Mouse (Mus musculus): ENCODE measurements around the gene Cisd1. TPM values are rescaled to one million over a fixed set of nuclear protein-coding genes. Genes with fewer than 3 reads are reported as not detected.

Cisd1 gene
- polyA plus RNA-seq, 2 experiments: 29.9 to 78.2 TPM

DNA sequence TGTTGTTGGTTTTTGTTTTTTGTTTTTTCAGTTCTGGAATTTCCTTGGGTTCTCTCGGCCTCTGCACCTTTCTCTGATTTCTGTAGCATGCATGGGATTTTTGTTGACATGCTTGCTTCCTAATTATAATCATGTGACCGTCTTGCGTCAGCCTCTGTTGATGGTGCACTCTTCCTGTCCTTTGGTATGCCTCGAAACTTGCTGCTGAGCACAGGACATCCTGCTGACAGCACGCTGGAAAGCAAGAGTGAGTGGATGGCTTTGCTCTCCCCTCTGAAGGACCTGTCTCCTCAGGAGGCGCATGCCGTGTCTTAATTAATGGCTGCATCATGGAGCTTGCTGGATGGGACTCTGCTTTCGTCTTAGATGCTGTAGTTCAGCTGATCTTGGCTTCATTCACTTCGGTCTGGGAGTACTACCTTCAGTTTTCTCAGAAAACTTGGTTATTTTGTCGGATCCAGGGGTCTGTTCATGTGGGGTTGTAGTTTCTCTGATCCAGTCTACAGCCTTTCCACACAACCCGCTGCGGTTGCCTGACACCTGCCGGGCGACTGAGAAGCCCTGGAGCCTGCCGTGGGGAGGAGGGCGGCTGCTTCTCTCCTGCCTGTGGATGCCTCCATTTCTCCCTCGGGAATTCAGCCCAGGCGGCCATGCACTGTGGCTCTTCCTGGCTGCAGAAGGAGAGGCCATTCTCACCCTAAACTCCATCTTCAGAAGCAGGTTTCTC lies 17.2 kb upstream of the Cisd1 start:
- Histone ChIP-seq H3K4me1 (replicated peaks; ENCODE audit: control insufficient read depth in 2 of 2, insufficient read depth in 2 of 2, low read length in 1 of 2) (peaks cover 0 to 5% of the 10 kb centered on the region in 2 experiments; a peak in 2 of 4 replicates), H3K27me3 (ENCODE audit: control insufficient read depth, insufficient read depth, low read length) (no peaks in the 10 kb centered on the region), H3K36me3 (replicated peaks; ENCODE audit: control insufficient read depth, insufficient read depth, low read depth) (no peaks in the 10 kb centered on the region), H3K27ac (no peak overlapping the region), H3K9ac (replicated peaks) (no peak overlapping the region), H3K4me3 (ENCODE audit: insufficient read depth in 1 of 2, low read depth in 2 of 2, low read length in 2 of 2) (no peak overlapping the region), H3K9me3 (ENCODE audit: control insufficient read depth, low read length) (no peaks in the 10 kb centered on the region), H3K4me2 (ENCODE audit: low read depth) (no peak overlapping the region)
- TF ChIP-seq CTCF (IDR thresholded peaks at IDR 0.05; ENCODE audit: low read depth) (no peak), EP300 (IDR thresholded peaks at IDR 0.05; ENCODE audit: low read depth) (no peak)
- DNase-seq (ENCODE audit: low read depth in 3 of 3, low spot score in 3 of 3): no peak
- ATAC-seq (ENCODE audit: insufficient read depth): no peak
- 40% methylated on average over 18 of the region's 18 CpGs for WGBS (ENCODE audit: insufficient replicate concordance)

GRCm38 (mm10) chr10:71361044-71361443 lies 16.3 kb upstream of the Cisd1 start:
- H3K4me1 ChIP-seq (replicated peaks; ENCODE audit: control insufficient read depth in 2 of 2, insufficient read depth in 2 of 2, low read length in 1 of 2): peaks cover 0 to 7% of the 10 kb centered on the region in 2 experiments; a peak in 2 of 4 replicates
- no peak overlapping the region for H3K4me2 ChIP-seq (ENCODE audit: low read depth)
- no peak overlapping the region for H3K4me3 ChIP-seq (ENCODE audit: insufficient read depth in 1 of 2, low read depth in 2 of 2, low read length in 2 of 2)
- no peaks in the 10 kb centered on the region for H3K27me3 ChIP-seq (ENCODE audit: control insufficient read depth, insufficient read depth, low read length)
- TF ChIP-seq CTCF (IDR thresholded peaks at IDR 0.05; ENCODE audit: low read depth) (no peak), EP300 (IDR thresholded peaks at IDR 0.05; ENCODE audit: low read depth) (no peak)
- no peak overlapping the region for H3K27ac ChIP-seq
- H3K9me3 ChIP-seq (ENCODE audit: control insufficient read depth, low read length): no peaks in the 10 kb centered on the region
- 80% methylated on average over 7 of the region's 7 CpGs for WGBS (ENCODE audit: insufficient replicate concordance)
- DNase-seq (ENCODE audit: low read depth in 3 of 3, low spot score in 3 of 3): no peak
- no peaks in the 10 kb centered on the region for H3K36me3 ChIP-seq (replicated peaks; ENCODE audit: control insufficient read depth, insufficient read depth, low read depth)
- no peak for ATAC-seq (ENCODE audit: insufficient read depth)
- no peak overlapping the region for H3K9ac ChIP-seq (replicated peaks)

GRCm38 (mm10) chr10:71354947-71355346 lies 10.2 kb upstream of the Cisd1 start:
- H3K27ac ChIP-seq: no peak overlapping the region
- H3K4me3 ChIP-seq (ENCODE audit: insufficient read depth in 1 of 2, low read depth in 2 of 2, low read length in 2 of 2): no peak overlapping the region
- ATAC-seq (ENCODE audit: insufficient read depth) (no peak), DNase-seq (ENCODE audit: low read depth in 3 of 3, low spot score in 3 of 3) (no peak)
- H3K9me3 ChIP-seq (ENCODE audit: control insufficient read depth, low read length): no peaks in the 10 kb centered on the region
- TF ChIP-seq CTCF (IDR thresholded peaks at IDR 0.05; ENCODE audit: low read depth) (no peak), EP300 (IDR thresholded peaks at IDR 0.05; ENCODE audit: low read depth) (no peak)
- 0 out of 4 replicates have a peak, but pooled peaks cover 0 to 2% of the 10 kb centered on the region in 2 experiments for H3K4me1 ChIP-seq (replicated peaks; ENCODE audit: control insufficient read depth in 2 of 2, insufficient read depth in 2 of 2, low read length in 1 of 2)
- WGBS (ENCODE audit: insufficient replicate concordance): 77% methylated on average over 12 of the region's 12 CpGs
- no peak overlapping the region for H3K9ac ChIP-seq (replicated peaks)
- H3K27me3 ChIP-seq (ENCODE audit: control insufficient read depth, insufficient read depth, low read length): no peaks in the 10 kb centered on the region
- no peak overlapping the region for H3K4me2 ChIP-seq (ENCODE audit: low read depth)
- H3K36me3 ChIP-seq (replicated peaks; ENCODE audit: control insufficient read depth, insufficient read depth, low read depth): no peaks in the 10 kb centered on the region; the same call in none of the 2 replicates

GRCm38 (mm10) chr10:71353850-71354249 lies 9.1 kb upstream of the Cisd1 start:
- H3K4me3 ChIP-seq (ENCODE audit: insufficient read depth in 1 of 2, low read depth in 2 of 2, low read length in 2 of 2): no peak overlapping the region
- H3K27me3 ChIP-seq (ENCODE audit: control insufficient read depth, insufficient read depth, low read length): no peaks in the 10 kb centered on the region
- no peaks in the 10 kb centered on the region; the same call in none of the 2 replicates for H3K36me3 ChIP-seq (replicated peaks; ENCODE audit: control insufficient read depth, insufficient read depth, low read depth)
- 84% methylated on average over 9 of the region's 9 CpGs for WGBS (ENCODE audit: insufficient replicate concordance)
- no peak overlapping the region for H3K4me2 ChIP-seq (ENCODE audit: low read depth)
- H3K27ac ChIP-seq: no peak overlapping the region
- no peaks in the 10 kb centered on the region for H3K9me3 ChIP-seq (ENCODE audit: control insufficient read depth, low read length)
- no peak for TF ChIP-seq EP300 (IDR thresholded peaks at IDR 0.05; ENCODE audit: low read depth)
- no peak for TF ChIP-seq CTCF (IDR thresholded peaks at IDR 0.05; ENCODE audit: low read depth)
- no peak for DNase-seq (ENCODE audit: low read depth in 3 of 3, low spot score in 3 of 3)
- H3K4me1 ChIP-seq (replicated peaks; ENCODE audit: control insufficient read depth in 2 of 2, insufficient read depth in 2 of 2, low read length in 1 of 2): peaks cover 4 to 7% of the 10 kb centered on the region in 2 experiments
- no peak overlapping the region for H3K9ac ChIP-seq (replicated peaks)
- no peak for ATAC-seq (ENCODE audit: insufficient read depth)

GRCm38 (mm10) chr10:71351301-71351700 lies 6.5 kb upstream of the Cisd1 start:
- TF ChIP-seq EP300 (IDR thresholded peaks at IDR 0.05; ENCODE audit: low read depth): no peak
- TF ChIP-seq CTCF (IDR thresholded peaks at IDR 0.05; ENCODE audit: low read depth): no peak
- Histone ChIP-seq H3K36me3 (replicated peaks; ENCODE audit: control insufficient read depth, insufficient read depth, low read depth) (no peaks in the 10 kb centered on the region; the same call in none of the 2 replicates), H3K27ac (no peak overlapping the region), H3K4me3 (ENCODE audit: insufficient read depth in 1 of 2, low read depth in 2 of 2, low read length in 2 of 2) (no peak overlapping the region), H3K4me2 (ENCODE audit: low read depth) (no peak overlapping the region), H3K27me3 (ENCODE audit: control insufficient read depth, insufficient read depth, low read length) (no peaks in the 10 kb centered on the region), H3K4me1 (replicated peaks; ENCODE audit: control insufficient read depth in 2 of 2, insufficient read depth in 2 of 2, low read length in 1 of 2) (peaks cover 9 to 15% of the 10 kb centered on the region in 2 experiments), H3K9ac (replicated peaks) (no peak overlapping the region), H3K9me3 (ENCODE audit: control insufficient read depth, low read length) (no peaks in the 10 kb centered on the region)
- no peak for DNase-seq (ENCODE audit: low read depth in 3 of 3, low spot score in 3 of 3)
- 89% methylated on average over 7 of the region's 7 CpGs for WGBS (ENCODE audit: insufficient replicate concordance)
- no peak for ATAC-seq (ENCODE audit: insufficient read depth)

Measured in liver, embryonic 14.5 days (tissue).